Mouse (Mus musculus) gastrocnemius, postnatal 10 days (tissue): ENCODE measurements at regions not wholly inside any gene's neighbourhood (a gene's known extent, or its start where the extent isn't known, plus 50 kb on each side); places are given as distances from the start of the nearest gene placed in this dataset.

Experiments used
- DNase-seq: peaks from one replicate; pipeline ENCODE4 v3.0.0; 2021; ENCODE audit warnings: mixed read lengths

DNA sequence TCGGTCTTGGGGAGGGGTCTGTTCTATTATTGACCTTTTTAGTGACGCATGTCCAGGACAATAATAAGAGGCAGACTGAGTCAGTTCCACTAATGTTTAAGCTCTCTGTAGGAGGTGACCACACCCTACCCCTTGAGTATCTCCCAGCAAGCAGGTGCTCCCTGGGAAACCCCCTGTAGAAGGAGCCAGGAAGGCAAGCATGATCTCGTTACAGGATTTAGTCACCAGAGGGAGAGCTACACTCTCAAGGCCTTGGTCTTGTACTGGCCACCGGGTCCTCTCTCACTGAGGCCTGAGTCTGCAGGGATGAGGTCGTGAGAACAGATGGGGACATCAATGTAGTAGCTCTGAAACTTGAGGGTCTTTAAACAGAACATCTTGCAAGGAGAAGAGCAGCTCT lies 55.3 kb upstream of the Ccnd2 start:
- DNase-seq, result no peak

GRCm38 (mm10) chr6:127213355-127213754 lies 61.4 kb upstream of the Ccnd2 start:
- no peak for DNase-seq

DNA sequence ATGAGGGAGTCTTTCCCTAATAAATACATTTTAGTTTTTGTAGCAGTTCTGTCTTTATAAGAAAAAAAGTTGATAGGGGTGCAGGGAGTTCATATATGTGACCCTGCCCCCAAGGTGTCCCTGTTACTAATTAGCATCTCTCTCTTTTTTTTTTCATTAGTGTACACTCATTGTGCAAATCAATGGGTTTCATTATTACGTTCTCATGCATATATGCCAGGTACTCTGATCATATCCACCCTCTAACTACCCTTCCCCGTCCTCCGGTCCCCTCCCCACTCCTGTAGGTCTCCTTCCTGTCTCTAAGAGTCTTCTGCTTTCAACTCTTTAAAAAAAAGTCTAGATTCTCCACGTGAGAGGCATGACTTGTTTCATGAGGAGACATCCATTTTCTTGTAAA lies 63.9 kb upstream of the Ccnd2 start:
- DNase-seq, result no peak

- no peak for DNase-seq
Observed at GRCm38 (mm10) chr6:127218634-127219445, 66.8 kb upstream of the Ccnd2 start.

- no peak for DNase-seq
Observed at GRCm38 (mm10) chr6:127219446-127219802, 67.4 kb upstream of the Ccnd2 start.

GRCm38 (mm10) chr6:127226242-127226983 lies 74.4 kb upstream of the Ccnd2 start:
- DNase-seq, result no peak

DNA sequence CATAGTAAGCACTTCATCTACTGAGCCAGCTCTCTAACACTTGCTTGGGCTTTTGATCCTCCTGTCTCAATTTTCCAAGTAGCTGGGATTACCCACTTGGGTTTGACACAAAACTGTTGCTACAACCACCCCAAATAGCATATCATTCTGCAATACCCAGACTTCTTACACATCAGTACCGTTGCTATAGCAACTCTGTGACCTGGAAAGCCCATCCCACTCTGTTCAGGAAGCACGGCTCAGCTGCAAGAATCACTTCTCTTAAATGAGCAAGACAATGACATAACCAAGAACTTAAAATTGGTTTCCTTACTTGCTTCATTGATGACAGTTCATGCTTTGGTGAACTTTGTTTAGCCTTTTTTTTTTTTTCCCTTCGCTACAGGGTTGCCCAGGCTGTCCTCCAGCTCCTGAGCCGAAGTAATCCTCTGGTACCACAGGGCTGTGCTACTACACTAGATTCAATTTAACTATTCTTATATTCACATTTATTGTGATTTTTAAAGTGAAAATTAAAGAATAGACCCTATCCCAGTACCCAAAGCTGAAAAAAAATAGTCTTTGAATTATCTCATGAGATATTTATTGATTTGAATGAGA lies 84.6 kb upstream of the Ccnd2 start:
- no peak for DNase-seq

DNA sequence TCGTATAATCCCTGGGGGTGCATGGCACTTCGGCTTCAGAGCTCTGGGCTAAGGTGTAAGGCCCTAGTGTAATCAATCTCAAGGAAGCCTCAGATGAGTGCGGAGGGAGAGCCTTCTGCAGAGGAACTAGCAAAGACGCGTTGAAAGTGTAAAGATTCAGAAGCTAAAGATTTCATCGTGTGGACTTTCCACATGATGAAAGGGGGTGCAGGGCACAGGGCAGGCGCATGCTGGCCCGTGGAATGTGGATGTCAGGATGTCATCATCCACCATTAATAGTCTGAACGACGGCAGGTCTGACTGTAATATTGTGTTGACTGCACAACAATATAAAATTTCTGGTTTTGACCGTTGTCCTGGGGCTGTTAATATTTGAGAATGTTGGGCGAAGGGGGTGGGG lies 85.2 kb upstream of the Ccnd2 start:
- no peak for DNase-seq

- no peak for DNase-seq
Observed at GRCm38 (mm10) chr6:127239529-127240471, 87.8 kb upstream of the Ccnd2 start.

DNA sequence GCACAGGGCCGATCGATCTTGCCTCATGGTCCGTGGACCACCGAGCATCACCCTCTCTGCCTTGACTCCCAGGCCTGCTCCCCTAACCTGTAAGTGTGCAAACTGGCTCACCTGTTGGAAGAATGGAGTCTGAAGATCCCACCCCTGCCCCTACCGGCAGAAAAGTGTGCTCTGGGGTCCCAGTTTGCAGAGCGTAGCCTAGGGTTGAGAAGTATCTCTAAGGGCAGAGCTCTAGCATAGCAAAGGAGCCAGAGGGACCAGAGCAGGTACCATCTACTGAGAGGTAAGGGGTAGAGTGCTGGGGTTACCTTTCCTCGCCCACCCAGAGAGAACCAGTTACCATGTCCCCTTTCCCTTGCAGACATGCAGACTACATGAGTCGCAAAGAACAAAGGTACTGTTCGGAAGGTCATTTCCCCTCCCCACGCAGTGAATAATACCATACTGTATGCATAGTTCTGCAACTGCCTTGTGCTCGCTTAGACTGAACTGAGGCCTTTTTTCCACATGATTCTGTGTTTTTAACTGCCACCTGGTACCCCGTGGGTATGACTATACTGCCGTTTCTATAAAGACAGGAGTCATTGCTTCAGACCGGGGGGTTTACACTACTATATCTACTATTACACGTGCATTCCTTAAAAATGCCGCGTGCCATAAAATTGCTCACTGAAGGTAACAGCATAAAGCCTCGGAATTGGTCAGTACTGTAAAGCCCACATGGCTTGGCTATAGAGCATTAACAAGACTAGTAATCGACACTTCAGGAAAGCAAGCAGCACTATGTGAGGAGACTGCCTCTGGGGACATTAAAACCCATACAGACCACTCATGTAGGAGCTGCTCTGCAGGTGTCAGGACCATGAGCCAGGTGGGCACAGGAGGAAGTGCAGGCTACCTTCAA lies 88.7 kb upstream of the Ccnd2 start:
- DNase-seq, result no peak

DNA sequence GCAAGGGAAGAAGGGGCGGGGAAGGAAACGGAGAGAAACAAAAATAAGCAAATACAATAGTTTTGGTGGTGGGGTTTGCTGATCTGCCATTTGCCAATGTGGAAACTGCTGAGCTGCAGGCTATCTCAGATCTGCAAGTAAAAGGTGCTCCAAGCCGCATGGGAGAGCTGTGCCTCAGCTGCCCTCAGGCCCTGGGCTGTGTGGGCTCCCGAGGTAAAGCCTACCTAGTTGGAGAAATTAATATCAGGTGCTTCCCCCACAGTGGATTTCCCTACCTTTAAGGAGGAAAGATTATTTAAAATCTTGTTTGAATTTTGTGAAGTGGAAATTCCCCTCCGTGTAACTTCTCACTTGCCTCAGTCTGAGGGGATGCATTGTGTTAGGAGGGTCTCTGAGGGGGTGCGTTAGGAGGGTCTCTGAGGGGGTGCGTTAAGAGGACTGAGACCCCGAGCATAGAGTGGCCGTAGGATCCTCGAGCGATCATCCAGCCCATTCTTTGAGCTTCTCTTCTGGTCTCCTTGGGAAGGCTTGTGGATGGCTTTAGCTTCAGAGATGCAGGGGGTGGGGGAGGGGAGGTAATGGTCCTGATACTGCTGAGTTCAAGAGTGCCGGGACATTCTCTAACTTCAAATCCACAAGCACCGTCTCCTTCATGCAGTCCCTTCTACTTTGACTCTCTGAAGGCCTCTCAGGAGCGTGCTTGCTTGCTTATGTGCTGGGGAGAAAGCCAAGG lies 89.9 kb upstream of the Ccnd2 start:
- no peak for DNase-seq

- DNase-seq, result no peak
Observed at GRCm38 (mm10) chr6:127243032-127243431, 91.0 kb upstream of the Ccnd2 start.

DNA sequence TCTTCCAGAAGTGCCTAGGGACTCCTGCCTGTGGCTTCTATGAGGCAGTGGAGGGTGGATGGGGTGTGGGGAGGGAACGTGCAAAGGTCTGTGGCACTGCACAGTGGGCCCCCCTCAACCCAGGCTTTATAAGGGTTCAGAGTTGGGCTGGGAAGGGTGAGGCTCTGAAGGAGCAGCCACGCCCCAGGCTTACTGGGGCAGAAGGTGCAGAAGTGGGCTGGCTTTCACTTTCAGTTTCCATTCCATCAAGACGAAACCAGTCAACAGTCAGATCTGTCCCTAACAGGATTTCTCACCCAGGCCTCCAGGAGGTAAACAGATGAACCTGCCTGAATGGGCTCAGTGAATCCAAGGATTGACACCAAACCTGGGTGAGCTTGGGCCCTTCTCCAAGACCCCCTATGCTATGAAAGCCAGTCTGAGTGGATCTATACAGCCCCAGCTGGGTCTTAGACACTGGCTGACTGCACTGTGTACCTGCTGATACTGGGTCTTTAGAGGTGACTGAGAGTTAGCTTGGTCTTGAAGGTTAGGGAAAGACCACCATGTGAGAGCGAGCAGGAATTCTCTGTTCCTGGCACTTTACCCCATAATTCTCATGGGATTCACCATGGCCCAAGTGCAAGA lies 93.9 kb upstream of the Ccnd2 start:
- no peak for DNase-seq

DNA sequence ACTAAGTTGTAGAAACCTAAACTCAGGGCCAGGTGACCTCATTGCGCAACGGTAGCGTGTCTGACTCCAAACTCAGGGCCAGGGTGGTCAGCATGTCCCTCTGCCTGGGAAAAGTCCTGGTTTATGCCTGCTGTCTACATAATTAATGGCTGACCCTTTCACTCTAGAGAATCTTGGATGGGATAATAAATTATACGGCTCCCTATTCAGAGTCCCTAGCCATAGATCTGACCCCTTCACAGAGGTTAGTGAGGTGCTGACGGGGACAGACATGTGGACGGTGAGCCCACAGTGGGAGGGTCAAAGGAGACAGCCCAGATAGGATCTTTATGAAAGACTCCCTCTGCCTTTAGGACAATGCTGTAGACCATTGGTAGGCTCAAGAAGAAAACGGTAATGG lies 94.7 kb upstream of the Ccnd2 start:
- DNase-seq, result no peak

GRCm38 (mm10) chr6:127247343-127247742 lies 95.3 kb upstream of the Ccnd2 start:
- no peak for DNase-seq

DNA sequence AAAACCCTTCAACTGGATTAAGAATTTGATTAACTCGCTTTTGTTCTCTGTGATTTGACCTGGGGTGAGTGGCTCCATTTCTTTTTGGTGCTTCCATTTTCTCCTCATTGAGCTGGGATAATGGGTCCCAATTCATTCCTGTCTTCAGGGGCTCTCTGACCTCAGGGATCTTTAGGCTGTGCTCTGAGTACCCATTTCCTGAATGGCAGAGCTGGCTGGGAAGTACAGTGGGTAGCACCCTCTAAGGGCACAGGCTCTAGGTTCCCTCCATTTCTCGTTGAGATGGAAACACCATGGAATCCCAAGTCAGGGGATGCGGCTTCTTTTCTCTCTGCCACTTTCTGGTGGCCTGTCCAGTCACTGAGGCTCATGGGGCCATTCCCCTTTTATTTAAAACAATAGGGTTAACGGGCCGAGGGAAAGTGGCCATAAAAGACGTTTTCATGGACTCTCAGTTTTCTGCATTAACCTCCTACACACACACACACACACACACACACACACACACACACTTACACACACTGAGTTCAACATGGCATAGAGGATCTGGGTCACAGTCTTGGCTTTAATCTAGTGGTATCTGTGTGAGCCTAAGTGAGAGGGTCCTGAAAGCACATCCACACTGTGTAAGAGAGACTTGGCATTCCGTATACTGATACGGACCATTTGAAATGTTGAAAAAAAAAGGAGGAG lies 98.3 kb upstream of the Ccnd2 start:
- DNase-seq, result no peak

DNA sequence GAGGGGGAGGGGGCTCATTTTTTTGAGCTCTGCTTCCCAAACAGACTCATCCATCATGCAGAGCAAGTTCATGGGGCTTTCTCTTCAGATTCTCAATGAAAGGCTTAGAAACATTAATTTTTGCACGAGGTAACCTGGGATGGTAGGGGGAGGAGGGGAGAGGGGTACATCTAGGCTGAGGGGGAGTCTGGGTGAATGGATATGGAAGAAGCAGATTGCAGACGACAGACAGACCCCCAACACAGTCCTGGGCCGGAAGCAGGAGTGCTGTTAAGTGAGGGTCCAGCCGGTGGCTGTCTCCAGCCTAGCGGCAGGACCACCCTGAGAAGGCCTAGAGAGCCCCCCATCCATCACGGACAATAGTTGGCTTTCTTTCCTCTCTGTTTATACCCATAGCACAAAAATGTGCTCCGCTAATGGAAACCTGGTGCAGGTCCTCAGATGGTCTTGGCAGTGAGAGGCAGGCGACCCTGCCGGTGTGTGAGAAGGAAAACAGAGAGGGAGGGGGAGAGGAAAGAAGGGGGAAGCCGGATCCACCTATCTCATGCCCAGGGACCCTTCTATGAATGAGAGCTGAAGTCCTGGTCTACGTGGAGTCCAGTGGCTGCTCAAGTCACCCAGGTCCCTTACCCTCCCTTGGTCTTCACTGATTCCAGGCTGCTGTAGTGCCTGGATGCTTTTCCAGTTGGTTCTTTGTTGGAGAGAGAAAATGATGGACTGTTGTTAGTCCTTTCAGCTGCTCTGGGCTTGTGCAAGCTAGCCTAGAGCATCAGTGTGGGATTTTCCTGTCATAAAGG lies 99.1 kb upstream of the Ccnd2 start:
- no peak for DNase-seq

GRCm38 (mm10) chr6:127251671-127251985 lies 99.6 kb upstream of the Ccnd2 start:
- DNase-seq, result no peak
